Mouse (Mus musculus) central nervous system, embryonic 14 days (tissue): ENCODE results near the gene Gm47283. TPM values are rescaled to one million over a fixed set of nuclear protein-coding genes. Genes with fewer than 3 reads are reported as not detected.

Experiments
- polyA plus RNA-seq: library from polyadenylated mRNA; depleted of rRNA; stranded (reverse); fragments of >200 nt; gene quantifications from 2 replicates; pipeline ENCODE4 v1.2.3, GENCODE M21; 2012; rRNA removed

The Gm47283 gene
- polyA plus RNA-seq = not detected in 2 replicates

GRCm38 (mm10) chrY:90784438-90784837, at the start of gene Gm47283:
Gene Gm47283, plus strand, starts transcription at chrY:90784738.

GRCm38 (mm10) chrY:90754721-90755120, 29.8 kb upstream of the Gm47283 start, which contains the start of gene Gm21860:
Gene Gm21860, minus strand, starts transcription at chrY:90754821.

GRCm38 (mm10) chrY:90839077-90839476, 54.5 kb downstream of the Gm47283 start, which contains the start of gene Gm21748:
Gene Gm21748, minus strand, starts transcription at chrY:90839177.

Other genes with a start within 250 kb of the Gm47283 start
- gene Gm21860, start 29.9 kb upstream of the Gm47283 start, polyA plus RNA-seq = not detected in 2 replicates
- gene Gm21748, start 54.4 kb downstream of the Gm47283 start, polyA plus RNA-seq = not detected in 2 replicates